Mouse (Mus musculus) naive thymus-derived CD4-positive, alpha-beta T cell, adult 5 months (primary cell): Measurements from ENCODE around the gene Tfap4. TPM values are rescaled to one million over a fixed set of nuclear protein-coding genes. Genes with fewer than 3 reads are reported as not detected.

ENCODE experiments used
- polyA plus RNA-seq: library from polyadenylated mRNA; unstranded; fragments of 100-300 nt; shearing (Covaris generic); gene quantifications from one replicate; pipeline ENCODE4 v1.2.1, GENCODE M21; 2017

Tfap4 gene
- polyA plus RNA-seq, result 2.0 TPM

DNA sequence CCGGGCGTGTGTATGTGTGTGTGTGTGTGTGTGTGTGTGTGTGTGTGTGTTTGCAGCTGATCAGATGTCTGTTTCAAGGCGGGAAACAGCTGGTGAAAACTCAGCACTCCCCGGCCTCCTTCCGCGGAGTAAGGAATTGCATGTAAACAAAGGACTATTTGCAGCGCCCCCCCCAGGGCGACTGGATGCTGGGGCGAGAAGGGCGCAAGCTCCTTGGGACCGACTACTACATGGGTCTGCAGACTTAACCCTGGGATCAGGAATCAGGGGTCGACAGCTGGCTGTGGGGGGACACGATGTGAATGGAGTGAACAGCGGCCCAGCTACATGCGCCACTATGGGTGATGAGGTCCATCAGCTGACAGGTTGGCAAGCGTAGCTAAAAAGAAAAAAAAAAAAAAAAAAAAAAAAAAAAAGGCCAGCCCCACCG lies at the start of gene Tfap4:
TSS of gene Tfap4 (minus strand) at position 140 of the 430 bp plus-strand sequence.

DNA sequence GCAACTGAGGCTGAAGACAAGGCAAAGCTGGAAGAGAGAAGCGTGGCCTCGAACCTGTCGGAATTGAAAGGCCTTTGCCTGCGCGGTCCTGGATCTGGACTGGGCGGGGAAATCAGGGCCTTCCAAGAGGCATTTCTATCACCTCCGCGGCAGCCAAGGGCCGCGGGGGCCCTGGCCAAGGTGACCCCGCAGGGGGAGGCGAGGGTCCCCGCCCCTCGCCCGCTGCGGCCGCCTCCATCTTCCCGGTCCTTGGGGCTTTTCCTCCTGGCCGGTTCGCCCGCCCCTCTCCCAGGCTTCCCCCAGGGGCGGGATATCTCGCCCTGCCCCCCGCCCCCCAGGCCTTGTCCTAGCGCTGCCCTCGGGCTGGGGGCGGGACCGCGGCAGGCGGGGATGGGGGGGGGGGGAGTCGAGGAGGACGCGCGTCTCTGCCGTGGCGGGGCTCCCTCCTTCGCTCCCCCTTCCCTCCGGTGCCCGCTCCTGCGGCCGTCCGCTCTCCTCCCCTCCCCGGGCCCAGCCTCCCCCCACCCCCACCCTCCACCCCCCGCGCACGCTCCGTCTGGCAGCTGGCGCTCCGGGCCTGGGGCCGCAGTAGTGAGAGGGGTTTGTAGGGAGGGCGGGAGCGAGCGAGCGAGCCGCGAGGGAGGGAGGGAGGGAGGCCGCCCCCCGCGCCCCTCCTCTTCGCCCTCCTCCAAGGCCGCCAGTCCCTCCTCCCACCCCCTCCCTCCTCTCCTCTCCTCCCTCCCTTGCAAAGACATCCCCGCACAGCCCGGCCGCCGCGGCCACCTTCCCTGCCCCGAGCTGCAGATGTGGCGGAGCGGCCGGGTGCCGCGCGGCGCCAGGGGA lies 34.5 kb upstream of the Tfap4 start, which contains the start of gene Glis2:
TSS of gene Glis2 (plus strand) at position 743 of the 843 bp plus-strand sequence.

DNA sequence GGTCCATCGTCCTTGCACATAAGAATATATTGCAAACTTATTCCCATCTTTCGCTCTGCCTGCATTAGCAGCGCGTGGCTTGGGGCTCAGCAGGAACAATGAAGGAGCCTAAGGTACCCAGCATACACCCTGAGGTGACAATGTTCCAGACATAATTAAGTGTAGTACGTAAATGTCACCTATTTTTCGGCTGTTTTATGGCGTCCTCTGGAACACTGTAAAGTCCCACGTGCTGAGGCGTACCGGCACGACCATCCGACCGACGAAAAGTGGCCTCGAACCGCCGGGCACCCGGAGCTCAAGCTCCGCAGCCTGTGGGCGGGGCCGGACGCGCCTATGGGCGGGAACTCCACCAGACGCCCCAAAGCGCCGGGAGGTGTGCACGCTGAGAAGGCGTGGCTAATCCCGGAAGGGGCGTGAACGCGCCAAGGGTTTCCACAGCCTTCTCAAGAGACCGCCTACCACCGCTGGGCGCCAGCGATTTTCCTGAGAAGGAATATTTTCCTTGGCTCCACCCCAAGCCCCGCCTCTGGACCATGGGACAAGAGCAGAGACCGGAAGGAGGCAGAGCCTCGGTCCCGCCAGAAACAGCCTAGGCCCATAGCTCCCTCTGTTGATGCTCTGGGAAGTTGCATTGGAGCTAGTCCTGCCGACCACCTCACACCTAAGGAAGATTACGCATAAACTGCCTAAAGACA lies 18.0 kb downstream of the Tfap4 start, which contains the start of gene Srl:
TSS of gene Srl (minus strand) at position 316 of the 698 bp plus-strand sequence.

Other genes starting within 250 kb of the Tfap4 start
- 0.39 TPM for gene Adcy9, start 139.4 kb downstream of the Tfap4 start, polyA plus RNA-seq
- gene Srl, start 18.0 kb downstream of the Tfap4 start, polyA plus RNA-seq, result 0.91 TPM
- not detected for gene Glis2, start 34.9 kb upstream of the Tfap4 start, polyA plus RNA-seq
- 12.3 TPM for gene Pam16, start 65.1 kb upstream of the Tfap4 start, polyA plus RNA-seq
- 1.3 TPM for gene Vasn, start 80.1 kb upstream of the Tfap4 start, polyA plus RNA-seq
- 34.8 TPM for gene Dnaja3, start 80.1 kb upstream of the Tfap4 start, polyA plus RNA-seq
- 119 TPM for gene Coro7, start 119.9 kb upstream of the Tfap4 start, polyA plus RNA-seq
- 2.0 TPM for gene Nmral1, start 159.5 kb upstream of the Tfap4 start, polyA plus RNA-seq
- 67.4 TPM for gene Hmox2, start 166.5 kb upstream of the Tfap4 start, polyA plus RNA-seq
- 91.3 TPM for gene Cdip1, start 230.4 kb upstream of the Tfap4 start, polyA plus RNA-seq